Mouse (Mus musculus): ENCODE results near the gene Pip4k2b. TPM values are rescaled to one million over a fixed set of nuclear protein-coding genes. Genes with fewer than 3 reads are reported as not detected.
"Not testable (repeated sequence)": the region's sequence is repeated elsewhere in the genome, so short reads cannot be mapped to it uniquely, and the experiment has no call there.

Pip4k2b gene
- polyA plus RNA-seq, 1 experiment from 2014 or later = 1.2 TPM

GRCm38 (mm10) chr11:97714784-97715760 lies 29.4 kb downstream of the Pip4k2b start:
- Histone ChIP-seq H3K36me3 (ENCODE audit: control insufficient read depth, insufficient read depth, low read length) (peaks cover 12% of the 10 kb centered on the region), H3K27me3 (ENCODE audit: control insufficient read depth, insufficient read depth, low read length) (no peaks in the 10 kb centered on the region), H3K9ac (ENCODE audit: low read length) (no peak overlapping the region), H3K27ac (ENCODE audit: low read length) (no peak overlapping the region), H3K4me3 (replicated peaks; ENCODE audit: low read length) (no peak overlapping the region), H3K4me2 (ENCODE audit: low read depth, low read length) (no peak overlapping the region), H3K4me1 (ENCODE audit: control insufficient read depth, insufficient read depth, low read length) (no peaks in the 10 kb centered on the region), H3K9me3 (replicated peaks; ENCODE audit: control insufficient read depth, low read length) (no peaks in the 10 kb centered on the region)
- ATAC-seq (ENCODE audit: insufficient read depth, low FRiP score) = no peak
- 87% methylated on average over 14 of the region's 14 CpGs for WGBS

- no peak overlapping the region for H3K4me3 ChIP-seq (replicated peaks; ENCODE audit: low read length)
- peaks cover 7% of the 10 kb centered on the region for H3K36me3 ChIP-seq (ENCODE audit: control insufficient read depth, insufficient read depth, low read length)
- H3K4me2 ChIP-seq (ENCODE audit: low read depth, low read length) = no peak overlapping the region
- no peak for ATAC-seq (ENCODE audit: insufficient read depth, low FRiP score)
- H3K9me3 ChIP-seq (replicated peaks; ENCODE audit: control insufficient read depth, low read length) = no peaks in the 10 kb centered on the region
- H3K27ac ChIP-seq (ENCODE audit: low read length) = no peak overlapping the region
- no peaks in the 10 kb centered on the region for H3K27me3 ChIP-seq (ENCODE audit: control insufficient read depth, insufficient read depth, low read length)
- H3K4me1 ChIP-seq (ENCODE audit: control insufficient read depth, insufficient read depth, low read length) = no peaks in the 10 kb centered on the region
- no peak overlapping the region for H3K9ac ChIP-seq (ENCODE audit: low read length)
- 95% methylated on average over 3 of the region's 3 CpGs for WGBS
These were observed 30.1 kb downstream of the Pip4k2b start for GRCm38 (mm10) chr11:97714356-97714755.

GRCm38 (mm10) chr11:97713896-97714295 lies 30.6 kb downstream of the Pip4k2b start:
- H3K27me3 ChIP-seq (ENCODE audit: control insufficient read depth, insufficient read depth, low read length) = no peaks in the 10 kb centered on the region
- no peak for ATAC-seq (ENCODE audit: insufficient read depth, low FRiP score)
- no peak overlapping the region for H3K4me2 ChIP-seq (ENCODE audit: low read depth, low read length)
- no peak overlapping the region for H3K4me3 ChIP-seq (replicated peaks; ENCODE audit: low read length)
- H3K36me3 ChIP-seq (ENCODE audit: control insufficient read depth, insufficient read depth, low read length) = peaks cover 7% of the 10 kb centered on the region
- no peaks in the 10 kb centered on the region for H3K4me1 ChIP-seq (ENCODE audit: control insufficient read depth, insufficient read depth, low read length)
- WGBS = 80% methylated on average over 8 of the region's 8 CpGs
- no peak overlapping the region for H3K9ac ChIP-seq (ENCODE audit: low read length)
- no peaks in the 10 kb centered on the region for H3K9me3 ChIP-seq (replicated peaks; ENCODE audit: control insufficient read depth, low read length)
- H3K27ac ChIP-seq (ENCODE audit: low read length) = no peak overlapping the region

GRCm38 (mm10) chr11:97712286-97712685 lies 32.2 kb downstream of the Pip4k2b start:
- no peaks in the 10 kb centered on the region for H3K27me3 ChIP-seq (ENCODE audit: control insufficient read depth, insufficient read depth, low read length)
- 88% methylated on average over 15 of the region's 15 CpGs for WGBS
- H3K9me3 ChIP-seq (replicated peaks; ENCODE audit: control insufficient read depth, low read length) = no peaks in the 10 kb centered on the region
- peaks cover 9% of the 10 kb centered on the region for H3K36me3 ChIP-seq (ENCODE audit: control insufficient read depth, insufficient read depth, low read length)
- no peak overlapping the region for H3K4me3 ChIP-seq (replicated peaks; ENCODE audit: low read length)
- H3K4me2 ChIP-seq (ENCODE audit: low read depth, low read length) = no peak overlapping the region
- H3K27ac ChIP-seq (ENCODE audit: low read length) = no peak overlapping the region
- H3K9ac ChIP-seq (ENCODE audit: low read length) = no peak overlapping the region
- H3K4me1 ChIP-seq (ENCODE audit: control insufficient read depth, insufficient read depth, low read length) = no peaks in the 10 kb centered on the region
- no peak for ATAC-seq (ENCODE audit: insufficient read depth, low FRiP score)

- no peaks in the 10 kb centered on the region for H3K27me3 ChIP-seq (ENCODE audit: control insufficient read depth, insufficient read depth, low read length)
- no peaks in the 10 kb centered on the region for H3K4me1 ChIP-seq (ENCODE audit: control insufficient read depth, insufficient read depth, low read length)
- WGBS = 77% methylated on average over 13 of the region's 13 CpGs
- no peak overlapping the region for H3K27ac ChIP-seq (ENCODE audit: low read length)
- peaks cover 15% of the 10 kb centered on the region for H3K36me3 ChIP-seq (ENCODE audit: control insufficient read depth, insufficient read depth, low read length)
- H3K9ac ChIP-seq (ENCODE audit: low read length) = no peak overlapping the region
- no peak for ATAC-seq (ENCODE audit: insufficient read depth, low FRiP score)
- no peak overlapping the region for H3K4me2 ChIP-seq (ENCODE audit: low read depth, low read length)
- no peaks in the 10 kb centered on the region for H3K9me3 ChIP-seq (replicated peaks; ENCODE audit: control insufficient read depth, low read length)
- no peak overlapping the region for H3K4me3 ChIP-seq (replicated peaks; ENCODE audit: low read length)
These were observed 33.2 kb downstream of the Pip4k2b start for GRCm38 (mm10) chr11:97711200-97711900.

- peaks cover 15% of the 10 kb centered on the region for H3K36me3 ChIP-seq (ENCODE audit: control insufficient read depth, insufficient read depth, low read length)
- not testable (repeated sequence) for H3K27ac ChIP-seq (ENCODE audit: low read length); H3K4me1 ChIP-seq (ENCODE audit: control insufficient read depth, insufficient read depth, low read length); H3K9ac ChIP-seq (ENCODE audit: low read length); H3K4me2 ChIP-seq (ENCODE audit: low read depth, low read length); H3K4me3 ChIP-seq (replicated peaks; ENCODE audit: low read length); ATAC-seq (ENCODE audit: insufficient read depth, low FRiP score); H3K9me3 ChIP-seq (replicated peaks; ENCODE audit: control insufficient read depth, low read length); H3K27me3 ChIP-seq (ENCODE audit: control insufficient read depth, insufficient read depth, low read length)
- WGBS = 76% methylated on average over 2 of the region's 2 CpGs
These were observed 34.4 kb downstream of the Pip4k2b start for GRCm38 (mm10) chr11:97710067-97710466.

- Histone ChIP-seq H3K9ac (ENCODE audit: low read length) (peak within 1 kb of the TSS; percentile 80), H3K4me1 (ENCODE audit: control insufficient read depth, insufficient read depth, low read length) (peaks cover 23% of the 10 kb centered on the region), H3K9me3 (replicated peaks; ENCODE audit: control insufficient read depth, low read length) (no peaks in the 10 kb centered on the region), H3K36me3 (ENCODE audit: control insufficient read depth, insufficient read depth, low read length) (peaks cover 8% of the 10 kb centered on the region; the same call in 1 of the 2 replicates), H3K27me3 (ENCODE audit: control insufficient read depth, insufficient read depth, low read length) (no peaks in the 10 kb centered on the region), H3K27ac (ENCODE audit: low read length) (peak within 1 kb of the TSS; percentile 85), H3K4me2 (ENCODE audit: low read depth, low read length) (peak within 1 kb of the TSS; percentile 83), H3K4me3 (replicated peaks; ENCODE audit: low read length) (peak within 1 kb of the TSS; percentile 63)
- WGBS = under 1% methylated on average over 35 of the region's 35 CpGs
- ATAC-seq (ENCODE audit: insufficient read depth, low FRiP score) = peak; percentile 92
These were observed 41.3 kb downstream of the Pip4k2b start, which contains the start of gene Psmb3 for GRCm38 (mm10) chr11:97703039-97703826. Psmb3 (plus strand) TSS chr11:97703399.

- ATAC-seq (ENCODE audit: insufficient read depth, low FRiP score) = no peak
- peak overlapping the region; percentile 59 for H3K4me2 ChIP-seq (ENCODE audit: low read depth, low read length)
- no peaks in the 10 kb centered on the region for H3K9me3 ChIP-seq (replicated peaks; ENCODE audit: control insufficient read depth, low read length)
- peak overlapping the region; percentile 67 for H3K9ac ChIP-seq (ENCODE audit: low read length)
- peaks cover 31% of the 10 kb centered on the region for H3K4me1 ChIP-seq (ENCODE audit: control insufficient read depth, insufficient read depth, low read length)
- H3K27me3 ChIP-seq (ENCODE audit: control insufficient read depth, insufficient read depth, low read length) = no peaks in the 10 kb centered on the region
- H3K27ac ChIP-seq (ENCODE audit: low read length) = peak overlapping the region; percentile 85
- H3K36me3 ChIP-seq (ENCODE audit: control insufficient read depth, insufficient read depth, low read length) = peaks cover 7% of the 10 kb centered on the region; the same call in 1 of the 2 replicates
- H3K4me3 ChIP-seq (replicated peaks; ENCODE audit: low read length) = peak overlapping the region; percentile 63
- under 1% methylated on average over 24 of the region's 24 CpGs for WGBS
These were observed 42.1 kb downstream of the Pip4k2b start for GRCm38 (mm10) chr11:97702393-97702745.
